Mouse (Mus musculus) limb, embryonic 13.5 days (tissue): ENCODE results near the gene 2610528J11Rik. TPM values are rescaled to one million over a fixed set of nuclear protein-coding genes. Genes with fewer than 3 reads are reported as not detected.
"Not testable (repeated sequence)": the region's sequence is repeated elsewhere in the genome, so short reads cannot be mapped to it uniquely, and the experiment has no call there.

Experiments
- ATAC-seq: fragments of 200-750 bp; cut with Nextera tagmentation; 2 replicates; pipeline ENCODE4 v1.8.0; 2017; ENCODE audit warnings: low read depth, moderate number of reproducible peaks, moderate TSS enrichment; ENCODE audit not compliant: low FRiP score
- H3K27ac ChIP-seq: fragments of 300-500 bp; sonication (generic); 2 replicates; pipeline ENCODE4 v1.5.1; 2015; ENCODE audit warnings: inconsistent platforms, mild to moderate bottlenecking, moderate library complexity
- H3K27me3 ChIP-seq: fragments of 300-500 bp; sonication (generic); 2 replicates; pipeline ENCODE4 v1.6.1; 2015; ENCODE audit warnings: mild to moderate bottlenecking, inconsistent platforms
- H3K36me3 ChIP-seq: fragments of 300-500 bp; sonication (generic); 2 replicates; pipeline ENCODE4 v1.6.1; 2015; ENCODE audit warnings: inconsistent platforms, mild to moderate bottlenecking, moderate library complexity
- H3K4me1 ChIP-seq: fragments of 300-500 bp; sonication (generic); 2 replicates; pipeline ENCODE4 v1.6.1; 2015; ENCODE audit warnings: inconsistent platforms
- H3K4me2 ChIP-seq: fragments of 300-500 bp; sonication (generic); replicated peaks from 2 replicates; pipeline ENCODE4 v1.6.1; 2015; ENCODE audit warnings: inconsistent platforms, mild to moderate bottlenecking, moderate library complexity
- H3K4me3 ChIP-seq: fragments of 300-500 bp; sonication (generic); 2 replicates; pipeline ENCODE4 v1.5.1; 2015; ENCODE audit warnings: moderate library complexity, mild to moderate bottlenecking, inconsistent platforms
- H3K9ac ChIP-seq: fragments of 300-500 bp; sonication (generic); 2 replicates; pipeline ENCODE4 v1.6.1; 2015; ENCODE audit warnings: mild to moderate bottlenecking, inconsistent platforms
- H3K9me3 ChIP-seq: fragments of 300-500 bp; sonication (generic); 2 replicates; pipeline ENCODE4 v1.6.1; 2016; ENCODE audit warnings: inconsistent platforms
- WGBS: fragments of 180-500 bp; shearing (Covaris S2); methylation state at CpG from one replicate; pipeline ENCODE4 v1.1.7; 2015; 5-methylcytosine and 5-hydroxymethylcytosine counted together
- polyA plus RNA-seq: library from polyadenylated mRNA; unstranded; fragments of >200 nt; fragmentation: Nextera tagmentation; extraction: Ambion mirVana; gene quantifications from 2 replicates; pipeline ENCODE4 v1.2.1, GENCODE M21; 2015

2610528J11Rik gene
- polyA plus RNA-seq: 1.0 and 2.0 TPM in 2 replicates

GRCm38 (mm10) chr4:118526408-118527334 is at the start of gene 2610528J11Rik:
Gene 2610528J11Rik, plus strand, starts transcription at chr4:118526999.
- H3K9ac ChIP-seq: no peak within 1 kb of the TSS
- no peak for ATAC-seq
- peak within 1 kb of the TSS; percentile 26; the same call in 1 of the 2 replicates for H3K4me2 ChIP-seq
- H3K4me1 ChIP-seq: peaks cover 9% of the 10 kb centered on the region; the same call in 1 of the 2 replicates
- no peaks in the 10 kb centered on the region for H3K36me3 ChIP-seq
- no peaks in the 10 kb centered on the region for H3K9me3 ChIP-seq
- no peak within 1 kb of the TSS for H3K4me3 ChIP-seq
- 39% methylated on average over 17 of the region's 17 CpGs for WGBS
- no peak within 1 kb of the TSS for H3K27ac ChIP-seq
- no peaks in the 10 kb centered on the region; the same call in 1 of the 2 replicates for H3K27me3 ChIP-seq

DNA sequence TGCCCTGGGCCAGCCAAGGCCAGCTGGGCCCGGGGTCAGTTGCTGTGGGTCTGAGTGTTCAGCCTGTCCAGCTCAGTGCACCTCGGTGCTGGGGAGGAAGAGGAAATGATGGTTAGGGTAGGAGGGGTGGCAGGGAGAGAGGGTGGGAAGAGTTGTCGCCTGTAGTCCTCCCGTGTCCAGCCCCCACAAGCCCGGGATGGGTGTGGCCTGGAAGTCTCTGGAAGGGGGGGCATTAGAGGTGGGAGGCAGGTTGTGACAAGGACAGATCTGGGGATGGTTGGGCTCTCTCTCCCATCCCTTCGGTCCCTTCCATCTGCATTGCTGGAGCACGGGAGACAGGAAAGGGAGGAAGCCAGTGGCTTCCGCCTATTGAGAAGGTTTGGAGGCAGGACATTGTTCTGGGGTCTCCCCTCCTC is 37.1 kb upstream of the 2610528J11Rik start, which contains the start of gene Tie1:
Gene Tie1 (minus strand): TSS at position 345 of the 416 bp plus-strand sequence.
- H3K27me3 ChIP-seq: no peaks in the 10 kb centered on the region
- H3K4me1 ChIP-seq: no peaks in the 10 kb centered on the region
- H3K4me2 ChIP-seq: 0 out of 2 replicates have a peak within 1 kb of the TSS, but pooled peaks have one; percentile 11
- H3K36me3 ChIP-seq: no peaks in the 10 kb centered on the region
- H3K27ac ChIP-seq: no peak within 1 kb of the TSS
- no peak for ATAC-seq
- H3K4me3 ChIP-seq: 0 out of 2 replicates have a peak within 1 kb of the TSS, but pooled peaks have one; percentile 3
- no peaks in the 10 kb centered on the region for H3K9me3 ChIP-seq
- WGBS: 63% methylated on average over 8 of the region's 8 CpGs
- no peak within 1 kb of the TSS for H3K9ac ChIP-seq

GRCm38 (mm10) chr4:118490461-118490860 is 36.3 kb upstream of the 2610528J11Rik start:
- no peak for ATAC-seq
- no peak overlapping the region for H3K27ac ChIP-seq
- H3K9me3 ChIP-seq: no peaks in the 10 kb centered on the region
- no peaks in the 10 kb centered on the region for H3K4me1 ChIP-seq
- no peak overlapping the region for H3K9ac ChIP-seq
- no peak overlapping the region for H3K4me2 ChIP-seq
- H3K4me3 ChIP-seq: no peak overlapping the region
- 92% methylated on average over 10 of the region's 10 CpGs for WGBS
- no peaks in the 10 kb centered on the region for H3K36me3 ChIP-seq
- H3K27me3 ChIP-seq: no peaks in the 10 kb centered on the region

- Histone ChIP-seq H3K4me1 (no peaks in the 10 kb centered on the region), H3K4me2 (no peak overlapping the region), H3K9me3 (no peaks in the 10 kb centered on the region), H3K9ac (no peak overlapping the region), H3K27me3 (no peaks in the 10 kb centered on the region), H3K4me3 (no peak overlapping the region), H3K36me3 (no peaks in the 10 kb centered on the region), H3K27ac (no peak overlapping the region)
- 43% methylated on average over 6 of the region's 6 CpGs for WGBS
- ATAC-seq: no peak
Measured at GRCm38 (mm10) chr4:118500171-118500724, 26.6 kb upstream of the 2610528J11Rik start.

- 65% methylated on average over 9 of the region's 9 CpGs for WGBS
Measured at GRCm38 (mm10) chr4:118500792-118501191, 26.0 kb upstream of the 2610528J11Rik start.

DNA sequence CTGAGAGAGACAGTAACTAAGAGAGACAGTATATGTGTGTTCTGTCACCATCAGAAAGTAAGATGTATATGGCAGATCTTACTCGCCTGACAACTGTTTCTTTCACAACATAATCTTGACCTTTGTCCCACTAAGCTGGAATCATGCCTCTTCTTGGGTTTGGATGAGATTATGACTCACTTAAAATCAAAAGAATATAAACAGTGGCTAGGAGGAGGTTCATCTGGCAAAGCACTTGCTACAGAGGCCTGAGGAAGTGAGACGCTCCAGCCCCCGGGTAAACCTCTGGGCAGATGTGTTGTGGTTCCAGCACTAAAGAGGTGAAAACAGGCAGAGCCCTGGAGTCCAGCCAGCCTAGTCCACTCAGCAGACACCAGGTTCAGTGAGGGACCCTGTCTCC is 21.2 kb upstream of the 2610528J11Rik start:
- Histone ChIP-seq H3K4me3 (no peak overlapping the region), H3K36me3 (no peaks in the 10 kb centered on the region), H3K27me3 (no peaks in the 10 kb centered on the region), H3K9ac (no peak overlapping the region), H3K4me2 (no peak overlapping the region), H3K27ac (no peak overlapping the region), H3K9me3 (no peaks in the 10 kb centered on the region), H3K4me1 (no peaks in the 10 kb centered on the region)
- ATAC-seq: no peak
- WGBS: 72% methylated on average over 3 of the region's 3 CpGs

More at GRCm38 (mm10) chr4:118500792-118501191, 26.0 kb upstream of the 2610528J11Rik start:
- Histone ChIP-seq H3K27ac (no peak overlapping the region), H3K36me3 (no peaks in the 10 kb centered on the region), H3K9ac (no peak overlapping the region), H3K4me1 (no peaks in the 10 kb centered on the region), H3K27me3 (no peaks in the 10 kb centered on the region), H3K4me2 (no peak overlapping the region), H3K4me3 (no peak overlapping the region), H3K9me3 (no peaks in the 10 kb centered on the region)
- ATAC-seq: no peak

- H3K4me2 ChIP-seq, ATAC-seq, H3K9ac ChIP-seq, H3K4me3 ChIP-seq, H3K36me3 ChIP-seq, H3K27ac ChIP-seq, H3K4me1 ChIP-seq, H3K9me3 ChIP-seq, H3K27me3 ChIP-seq: not testable (repeated sequence)
- WGBS: 88% methylated on average over 1 of the region's 1 CpGs
Measured at GRCm38 (mm10) chr4:118507171-118507570, 19.6 kb upstream of the 2610528J11Rik start.

DNA sequence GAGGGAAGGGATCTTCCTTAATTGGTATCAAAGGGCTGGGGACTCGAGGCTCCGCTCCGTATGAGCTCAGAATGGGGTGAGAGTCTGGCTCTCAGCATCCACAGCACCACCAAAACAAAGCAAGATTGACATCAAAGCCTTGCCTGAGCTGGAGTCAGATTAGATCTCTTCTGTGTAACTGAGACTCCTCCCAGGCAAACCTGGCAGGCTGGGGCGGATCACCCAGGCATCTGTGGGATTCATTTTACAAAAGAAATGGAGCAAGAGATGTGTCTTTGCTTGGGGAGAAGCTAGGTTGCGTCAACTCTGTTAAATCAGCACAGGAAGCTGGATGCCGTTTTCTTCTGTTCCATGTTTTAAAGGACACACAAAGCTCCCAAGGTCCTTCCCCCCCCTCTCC is 17.7 kb upstream of the 2610528J11Rik start:
- H3K27ac ChIP-seq: no peak overlapping the region
- no peak for ATAC-seq
- H3K27me3 ChIP-seq: no peaks in the 10 kb centered on the region
- no peaks in the 10 kb centered on the region for H3K4me1 ChIP-seq
- H3K9me3 ChIP-seq: no peaks in the 10 kb centered on the region
- no peak overlapping the region for H3K4me3 ChIP-seq
- no peaks in the 10 kb centered on the region for H3K36me3 ChIP-seq
- 23% methylated on average over 6 of the region's 6 CpGs for WGBS
- no peak overlapping the region for H3K9ac ChIP-seq
- H3K4me2 ChIP-seq: no peak overlapping the region

DNA sequence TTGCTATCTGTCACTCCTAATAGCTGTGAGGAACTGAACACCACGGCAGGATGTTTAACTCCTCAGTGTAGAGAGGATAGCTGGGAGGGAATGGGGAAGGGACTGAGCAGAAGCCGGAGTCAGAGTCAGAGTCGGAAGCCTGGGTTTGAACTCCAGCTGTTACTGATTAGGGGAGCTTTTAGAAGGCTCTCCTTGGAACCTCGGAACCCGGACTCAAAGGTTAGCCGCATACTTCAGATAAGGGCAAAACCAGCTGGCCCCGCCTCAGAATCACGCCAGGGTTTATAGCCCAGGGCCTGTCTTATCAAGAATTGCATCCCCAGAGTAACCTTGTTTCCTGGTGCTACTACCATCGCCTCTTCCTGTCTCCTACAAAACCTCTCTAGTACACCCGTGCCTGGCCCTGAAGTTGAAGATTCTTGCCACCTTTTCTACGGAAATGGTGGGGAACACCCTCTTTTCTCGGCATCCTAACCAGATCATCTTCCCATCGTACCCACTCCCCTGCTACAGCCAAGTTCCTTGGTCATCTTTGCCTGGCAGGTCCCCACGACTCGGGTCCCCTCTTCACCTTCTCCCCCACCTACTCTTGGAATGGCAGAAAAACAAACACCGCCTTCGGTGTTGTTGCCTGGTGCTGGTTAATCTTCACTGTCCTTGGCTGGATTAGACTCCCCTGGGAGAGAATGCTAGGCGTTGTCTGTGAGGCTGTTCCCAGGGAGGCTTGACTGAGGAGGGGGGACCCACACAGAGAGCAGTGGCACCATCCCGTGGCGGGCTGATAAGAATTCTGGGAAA is 9.9 kb upstream of the 2610528J11Rik start:
- peaks cover 9% of the 10 kb centered on the region; the same call in 1 of the 2 replicates for H3K4me1 ChIP-seq
- no peaks in the 10 kb centered on the region for H3K9me3 ChIP-seq
- H3K27me3 ChIP-seq: peaks cover 31% of the 10 kb centered on the region
- no peak overlapping the region for H3K4me3 ChIP-seq
- no peaks in the 10 kb centered on the region for H3K36me3 ChIP-seq
- 12% methylated on average over 20 of the region's 20 CpGs for WGBS
- H3K27ac ChIP-seq: no peak overlapping the region
- no peak overlapping the region for H3K9ac ChIP-seq
- no peak for ATAC-seq
- no peak overlapping the region for H3K4me2 ChIP-seq

GRCm38 (mm10) chr4:118517497-118518146 is 9.2 kb upstream of the 2610528J11Rik start:
- no peaks in the 10 kb centered on the region for H3K9me3 ChIP-seq
- no peak overlapping the region for H3K4me3 ChIP-seq
- no peak for ATAC-seq
- H3K4me1 ChIP-seq: peaks cover 9% of the 10 kb centered on the region; the same call in 1 of the 2 replicates
- H3K9ac ChIP-seq: no peak overlapping the region
- H3K4me2 ChIP-seq: no peak overlapping the region
- 44% methylated on average over 16 of the region's 16 CpGs for WGBS
- H3K27ac ChIP-seq: no peak overlapping the region
- H3K27me3 ChIP-seq: peaks cover 31% of the 10 kb centered on the region
- H3K36me3 ChIP-seq: no peaks in the 10 kb centered on the region

DNA sequence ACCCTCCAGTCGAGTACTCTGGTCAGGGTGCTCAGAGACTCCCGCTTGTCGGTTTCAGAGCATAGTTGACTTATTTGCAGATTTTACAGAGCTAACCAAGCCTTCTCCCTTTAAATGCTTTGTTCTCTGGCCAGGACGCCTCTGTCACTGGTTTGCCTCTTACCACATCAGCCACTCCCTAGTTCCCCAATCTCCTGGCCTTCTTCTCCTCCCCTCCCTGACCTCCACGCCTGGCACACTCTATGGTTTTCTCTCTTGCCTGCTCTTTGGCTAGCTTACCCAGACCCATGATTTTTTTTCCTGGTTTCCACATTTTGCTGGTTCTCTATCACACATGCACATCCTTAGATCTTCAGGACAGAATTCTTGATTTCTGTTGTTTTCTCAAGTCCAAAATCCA is 8.6 kb upstream of the 2610528J11Rik start:
- ATAC-seq: no peak

More for the DNA sequence above, 8.6 kb upstream of the 2610528J11Rik start:
- H3K9ac ChIP-seq: no peak overlapping the region
- H3K4me1 ChIP-seq: peaks cover 9% of the 10 kb centered on the region; the same call in 1 of the 2 replicates
- H3K27ac ChIP-seq: no peak overlapping the region
- no peak overlapping the region for H3K4me3 ChIP-seq
- H3K27me3 ChIP-seq: peaks cover 31% of the 10 kb centered on the region
- no peaks in the 10 kb centered on the region for H3K9me3 ChIP-seq
- WGBS: 65% methylated on average over 5 of the region's 5 CpGs
- no peak overlapping the region for H3K4me2 ChIP-seq
- no peaks in the 10 kb centered on the region for H3K36me3 ChIP-seq
